Mouse (Mus musculus) forebrain, embryonic 16.5 days (tissue): ENCODE measurements around the gene Syt2. TPM values are rescaled to one million over a fixed set of nuclear protein-coding genes. Genes with fewer than 3 reads are reported as not detected.

Source experiments
- ATAC-seq: fragments of 200-750 bp; cut with Nextera tagmentation; 2 replicates; pipeline ENCODE4 v1.8.0; 2017; ENCODE audit warnings: mild to moderate bottlenecking, moderate library complexity
- H3K27ac ChIP-seq: fragments of 300-500 bp; sonication (generic); 2 replicates; pipeline ENCODE4 v1.5.1; 2014; ENCODE audit warnings: low read length, control low read depth
- H3K27me3 ChIP-seq: fragments of 300-500 bp; sonication (generic); replicated peaks from 2 replicates; pipeline ENCODE4 v1.6.1; 2014; ENCODE audit warnings: low read length; ENCODE audit not compliant: control insufficient read depth, insufficient read depth
- H3K36me3 ChIP-seq: fragments of 300-500 bp; sonication (generic); 2 replicates; pipeline ENCODE4 v1.6.1; 2014; ENCODE audit not compliant: control insufficient read depth, insufficient read depth
- H3K4me1 ChIP-seq: fragments of 300-500 bp; sonication (generic); replicated peaks from 2 replicates; pipeline ENCODE4 v1.6.1; 2014; ENCODE audit warnings: low read length; ENCODE audit not compliant: control insufficient read depth, insufficient read depth
- H3K4me2 ChIP-seq: fragments of 300-500 bp; sonication (generic); 2 replicates; pipeline ENCODE4 v1.6.1; 2014; ENCODE audit warnings: mild to moderate bottlenecking, low read length, control low read depth
- H3K4me3 ChIP-seq: fragments of 300-500 bp; sonication (generic); replicated peaks from 2 replicates; pipeline ENCODE4 v1.5.1; 2014; ENCODE audit warnings: mild to moderate bottlenecking, low read length, control low read depth
- H3K9ac ChIP-seq: fragments of 300-500 bp; sonication (generic); replicated peaks from 2 replicates; pipeline ENCODE4 v1.6.1; 2014; ENCODE audit warnings: low read depth, low read length, control low read depth
- H3K9me3 ChIP-seq: fragments of 300-500 bp; sonication (generic); 2 replicates; pipeline ENCODE4 v1.6.1; 2016; ENCODE audit warnings: low read length; ENCODE audit not compliant: control insufficient read depth
- WGBS: fragments of 180-500 bp; shearing (Covaris S2); extraction: QIAGEN DNeasy Blood & Tissue Kit; methylation state at CpG from one replicate; pipeline ENCODE4 v1.1.7; 2014; 5-methylcytosine and 5-hydroxymethylcytosine counted together
- polyA plus RNA-seq: library from polyadenylated mRNA; unstranded; fragments of >200 nt; fragmentation: Nextera tagmentation; extraction: Ambion mirVana; gene quantifications from 2 replicates; pipeline ENCODE4 v1.2.1, GENCODE M21; 2015

Syt2 gene
- polyA plus RNA-seq, 1 experiment from 2014 or later: 1.1 TPM

DNA sequence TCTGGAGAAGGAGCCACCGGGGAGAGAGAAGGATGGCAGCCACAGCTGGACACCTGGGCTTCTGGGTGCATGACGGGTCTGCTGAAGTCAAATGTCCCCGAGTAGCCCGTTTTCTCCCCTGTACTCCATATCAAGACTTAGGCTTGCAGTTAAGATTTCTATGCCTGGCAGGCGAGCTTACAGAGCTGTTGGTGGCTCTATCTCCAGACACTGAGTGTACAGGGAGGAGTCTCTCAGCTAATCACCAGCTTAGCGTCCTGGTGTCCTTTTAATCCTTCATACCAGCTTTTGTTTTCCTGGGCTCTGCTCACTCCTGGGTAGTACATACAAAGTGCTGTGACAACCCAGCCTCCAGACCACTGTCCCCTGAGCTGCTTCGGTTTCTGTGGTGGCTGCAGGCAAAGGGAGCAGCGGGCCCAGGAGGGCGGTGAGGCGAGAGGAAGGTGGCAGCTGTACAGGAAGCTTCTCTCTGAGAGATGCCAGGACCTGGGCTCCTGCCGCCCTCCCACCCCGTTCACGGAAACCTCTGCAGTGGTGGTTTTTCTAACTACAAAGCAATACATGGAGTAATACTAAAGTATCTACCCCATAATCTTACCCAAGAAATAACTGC is 131.6 kb downstream of the Syt2 start:
- Histone ChIP-seq H3K4me1 (no peaks in the 10 kb centered on the region), H3K4me2 (no peak overlapping the region), H3K27ac (no peak overlapping the region), H3K9ac (no peak overlapping the region), H3K27me3 (no peaks in the 10 kb centered on the region), H3K36me3 (peaks cover 8% of the 10 kb centered on the region), H3K9me3 (no peaks in the 10 kb centered on the region), H3K4me3 (no peak overlapping the region)
- no peak for ATAC-seq
- WGBS: 40% methylated on average over 13 of the region's 13 CpGs

DNA sequence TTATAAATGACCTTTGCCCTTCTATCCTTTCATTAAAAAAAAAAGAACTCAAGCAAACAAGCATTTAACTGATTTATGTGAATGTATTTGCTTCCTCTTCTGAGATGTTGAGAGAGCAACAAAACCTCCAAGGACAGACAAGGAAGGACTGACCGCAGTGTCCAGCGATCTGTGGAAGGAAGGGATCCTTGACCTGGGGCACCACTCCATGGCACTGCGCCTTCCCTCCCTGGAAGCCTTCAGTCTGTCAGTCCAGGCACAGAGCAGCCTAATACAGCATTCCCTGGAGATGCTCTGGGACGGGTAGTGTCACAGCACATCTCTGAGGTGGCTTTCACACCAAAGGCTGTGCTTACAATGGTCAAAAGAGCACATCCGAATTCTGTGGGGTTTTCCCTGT is 136.3 kb downstream of the Syt2 start:
- H3K4me2 ChIP-seq: no peak overlapping the region
- no peaks in the 10 kb centered on the region for H3K4me1 ChIP-seq
- no peaks in the 10 kb centered on the region for H3K27me3 ChIP-seq
- no peak overlapping the region for H3K9ac ChIP-seq
- no peak overlapping the region for H3K27ac ChIP-seq
- no peaks in the 10 kb centered on the region for H3K36me3 ChIP-seq
- H3K4me3 ChIP-seq: no peak overlapping the region
- WGBS: 85% methylated on average over 5 of the region's 5 CpGs
- no peak for ATAC-seq
- H3K9me3 ChIP-seq: no peaks in the 10 kb centered on the region

DNA sequence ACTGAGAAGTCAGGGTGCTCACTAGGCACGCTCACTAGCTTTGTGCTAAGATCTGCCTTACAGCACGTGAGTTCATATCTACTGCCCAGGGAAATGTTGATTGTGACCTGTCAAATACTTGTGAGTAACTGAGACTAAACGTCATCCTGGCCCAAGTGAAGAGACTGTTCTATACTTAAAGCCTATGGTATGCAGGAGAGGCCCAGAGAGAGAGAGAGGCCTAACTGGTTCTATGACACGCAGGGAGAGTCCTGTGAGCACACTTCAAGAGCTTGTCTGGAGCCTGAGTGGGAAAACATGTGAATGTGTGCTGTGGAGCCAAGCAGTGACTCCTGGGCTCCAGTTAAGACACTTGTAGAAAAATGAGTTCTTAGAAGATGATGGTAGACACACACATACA is 137.5 kb downstream of the Syt2 start:
- 92% methylated on average over 4 of the region's 4 CpGs for WGBS
- no peak for ATAC-seq
- no peaks in the 10 kb centered on the region for H3K9me3 ChIP-seq

DNA sequence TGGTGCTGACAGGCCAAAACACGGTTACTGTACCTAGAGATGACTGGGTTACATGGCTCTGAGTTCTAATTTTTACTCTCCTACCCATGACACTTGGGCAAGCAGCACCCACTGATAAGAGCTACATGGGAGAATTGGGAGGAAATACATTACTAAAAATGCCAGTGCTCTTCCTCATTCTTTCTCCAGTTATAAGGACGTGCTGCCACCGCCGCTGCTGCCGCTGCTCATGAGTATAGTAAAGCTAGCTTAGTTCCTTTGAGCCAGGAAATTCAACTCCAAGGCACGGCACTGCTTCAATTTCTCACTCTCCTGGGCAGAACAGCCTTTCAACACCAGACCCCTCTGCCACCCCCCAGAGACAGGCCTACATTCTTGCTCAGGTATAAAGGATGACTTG is 138.0 kb downstream of the Syt2 start:
- 84% methylated on average over 6 of the region's 6 CpGs for WGBS
- Histone ChIP-seq H3K27me3 (no peaks in the 10 kb centered on the region), H3K4me1 (no peaks in the 10 kb centered on the region), H3K4me3 (no peak overlapping the region), H3K36me3 (no peaks in the 10 kb centered on the region), H3K27ac (no peak overlapping the region), H3K4me2 (no peak overlapping the region), H3K9me3 (no peaks in the 10 kb centered on the region), H3K9ac (no peak overlapping the region)
- no peak for ATAC-seq

More for the DNA sequence above, 137.5 kb downstream of the Syt2 start:
- Histone ChIP-seq H3K4me1 (no peaks in the 10 kb centered on the region), H3K4me3 (no peak overlapping the region), H3K9ac (no peak overlapping the region), H3K27me3 (no peaks in the 10 kb centered on the region), H3K4me2 (no peak overlapping the region), H3K36me3 (no peaks in the 10 kb centered on the region), H3K27ac (no peak overlapping the region)

DNA sequence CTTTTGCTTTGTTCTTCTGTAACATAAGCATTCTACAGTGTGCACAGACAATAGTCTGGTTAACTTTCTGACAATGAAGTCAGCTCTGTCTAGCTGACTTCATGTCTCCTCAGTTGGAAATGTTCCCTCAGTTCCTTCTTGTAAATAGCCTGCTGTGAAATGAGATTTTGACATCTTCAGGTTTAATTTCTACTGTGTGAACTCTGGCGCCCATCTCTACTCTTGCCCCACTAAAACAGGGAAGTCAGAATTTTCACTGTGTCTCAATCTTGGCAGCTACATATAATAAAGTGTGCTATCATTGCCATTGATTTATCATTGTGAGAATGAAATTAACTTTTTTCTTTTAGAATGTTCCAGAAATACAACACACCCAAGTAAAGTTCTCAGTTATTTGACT is 138.4 kb downstream of the Syt2 start:
- H3K4me3 ChIP-seq: no peak overlapping the region
- no peaks in the 10 kb centered on the region for H3K27me3 ChIP-seq
- no peak for ATAC-seq
- H3K4me2 ChIP-seq: no peak overlapping the region
- WGBS: 93% methylated on average over 1 of the region's 1 CpGs
- no peaks in the 10 kb centered on the region for H3K36me3 ChIP-seq
- H3K9ac ChIP-seq: no peak overlapping the region
- no peaks in the 10 kb centered on the region for H3K4me1 ChIP-seq
- no peaks in the 10 kb centered on the region for H3K9me3 ChIP-seq
- H3K27ac ChIP-seq: no peak overlapping the region

DNA sequence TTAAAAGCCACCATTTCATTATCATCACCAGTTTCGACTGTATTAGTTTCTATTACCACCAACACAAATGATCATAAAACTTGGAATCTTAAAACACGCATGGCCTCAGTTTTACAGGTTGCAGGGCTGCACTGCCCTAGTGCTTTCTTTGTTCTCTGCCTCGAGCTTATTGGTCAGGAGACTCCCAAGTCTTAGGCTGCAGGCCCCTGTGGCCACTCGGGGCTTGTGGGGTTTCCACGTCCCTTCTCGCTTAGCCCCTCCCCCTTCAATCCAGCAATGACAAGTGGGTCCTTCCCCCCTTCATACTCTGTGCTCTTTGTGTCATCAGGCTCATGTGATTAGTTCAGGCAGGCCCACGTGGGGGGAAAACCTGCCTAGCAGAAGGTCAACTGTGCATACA is 141.6 kb downstream of the Syt2 start:
- H3K4me1 ChIP-seq: no peaks in the 10 kb centered on the region
- WGBS: 43% methylated on average over 7 of the region's 7 CpGs
- no peaks in the 10 kb centered on the region for H3K27me3 ChIP-seq
- no peak overlapping the region for H3K4me2 ChIP-seq
- no peak for ATAC-seq
- no peak overlapping the region for H3K9ac ChIP-seq
- no peak overlapping the region for H3K4me3 ChIP-seq
- no peak overlapping the region for H3K27ac ChIP-seq
- H3K36me3 ChIP-seq: no peaks in the 10 kb centered on the region
- no peaks in the 10 kb centered on the region for H3K9me3 ChIP-seq

DNA sequence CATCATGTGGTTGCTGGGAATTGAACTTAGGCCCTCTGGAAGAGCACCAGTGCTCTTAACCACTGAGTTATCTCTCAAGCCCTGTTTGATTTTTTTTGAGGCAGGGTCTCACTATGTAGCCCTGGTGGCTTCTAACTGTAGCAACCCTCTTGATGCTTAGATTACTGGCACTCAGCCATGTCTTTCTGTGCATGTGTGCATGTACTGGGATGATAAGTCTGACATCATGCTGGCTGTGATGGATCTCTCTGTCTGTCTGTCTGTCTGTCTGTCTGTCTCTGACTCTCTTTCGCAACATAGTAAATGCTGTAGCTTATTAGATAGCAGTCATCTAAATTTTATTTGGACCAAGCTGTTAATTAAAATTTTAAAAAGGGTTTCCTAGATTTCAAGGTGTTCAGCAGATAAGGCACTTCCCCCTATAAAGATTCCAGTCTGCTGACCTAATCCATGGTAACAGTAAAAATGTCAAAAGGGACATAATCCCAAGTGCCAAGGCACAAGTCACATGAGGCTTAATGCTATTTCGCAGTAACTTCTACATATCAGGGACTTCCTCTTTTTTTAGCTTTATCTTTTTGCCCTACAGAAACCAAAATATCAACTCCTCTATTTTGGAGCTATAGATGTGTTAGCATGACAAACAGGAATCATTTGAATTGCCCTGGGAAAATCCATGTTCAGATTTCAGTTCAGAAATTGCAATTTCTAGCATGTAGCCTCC is 144.4 kb downstream of the Syt2 start:
- Histone ChIP-seq H3K36me3 (no peaks in the 10 kb centered on the region), H3K9ac (no peak overlapping the region), H3K27ac (no peak overlapping the region), H3K4me2 (no peak overlapping the region), H3K4me3 (no peak overlapping the region), H3K4me1 (no peaks in the 10 kb centered on the region), H3K9me3 (no peaks in the 10 kb centered on the region), H3K27me3 (no peaks in the 10 kb centered on the region)
- no peak for ATAC-seq
- 95% methylated on average over 2 of the region's 2 CpGs for WGBS

DNA sequence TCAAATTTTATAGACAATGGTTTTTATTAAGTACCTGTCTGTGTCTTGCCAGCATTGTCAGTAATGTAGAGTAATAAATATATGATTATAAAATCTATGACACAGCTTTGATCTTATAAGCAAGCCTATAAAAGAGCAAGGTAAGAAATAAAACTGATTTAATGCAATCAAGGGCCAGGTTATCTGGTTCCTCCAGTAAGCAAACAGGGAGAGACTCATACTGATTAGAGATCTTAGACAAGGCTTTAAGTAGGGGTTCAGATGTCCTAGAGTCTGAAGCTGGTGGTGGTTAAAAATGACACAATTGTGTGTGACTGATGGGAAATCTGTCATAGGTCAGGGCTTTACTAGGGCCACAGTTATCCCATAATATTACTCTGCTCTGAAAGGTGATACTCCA is 145.0 kb downstream of the Syt2 start:
- H3K4me1 ChIP-seq: peaks cover 4% of the 10 kb centered on the region; the same call in 1 of the 2 replicates
- H3K4me2 ChIP-seq: no peak overlapping the region
- no peak overlapping the region for H3K9ac ChIP-seq
- no peak overlapping the region for H3K27ac ChIP-seq
- no peaks in the 10 kb centered on the region for H3K36me3 ChIP-seq
- H3K4me3 ChIP-seq: no peak overlapping the region
- no peaks in the 10 kb centered on the region for H3K9me3 ChIP-seq
- H3K27me3 ChIP-seq: no peaks in the 10 kb centered on the region
- ATAC-seq: no peak

DNA sequence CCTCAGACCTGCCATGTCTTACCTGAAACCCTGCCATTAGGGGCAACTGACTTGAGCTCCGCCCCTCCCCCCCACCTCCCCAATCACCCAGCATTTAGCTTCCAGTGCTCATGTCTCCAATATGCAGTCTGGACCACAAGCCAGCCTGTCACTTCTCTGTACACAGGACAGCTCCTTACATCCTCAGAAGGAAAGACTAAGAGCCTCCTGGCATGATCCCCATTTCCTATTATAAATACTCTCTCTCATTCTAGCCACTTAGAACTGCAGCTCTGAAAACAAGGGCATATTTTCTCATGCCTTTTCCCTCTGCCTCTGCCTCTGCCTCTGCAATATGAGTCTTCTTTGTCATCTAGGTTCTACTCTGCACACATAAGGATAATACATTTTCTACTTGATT is 149.6 kb downstream of the Syt2 start:
- Histone ChIP-seq H3K9me3 (no peaks in the 10 kb centered on the region), H3K27me3 (no peaks in the 10 kb centered on the region), H3K9ac (no peak overlapping the region), H3K4me2 (no peak overlapping the region), H3K4me3 (no peak overlapping the region), H3K36me3 (no peaks in the 10 kb centered on the region), H3K27ac (peak overlapping the region; percentile 50; the same call in 1 of the 2 replicates), H3K4me1 (peaks cover 7% of the 10 kb centered on the region; the same call in 1 of the 2 replicates)
- ATAC-seq: no peak
- WGBS: 85% methylated on average over 1 of the region's 1 CpGs
